Mouse (Mus musculus): ENCODE results near the gene Rmdn2. TPM values are rescaled to one million over a fixed set of nuclear protein-coding genes. Genes with fewer than 3 reads are reported as not detected.

The Rmdn2 gene
- polyA plus RNA-seq (2015; fragmentation: Nextera tagmentation; extraction: Ambion mirVana): 9.0 and 9.4 TPM in 2 replicates

DNA sequence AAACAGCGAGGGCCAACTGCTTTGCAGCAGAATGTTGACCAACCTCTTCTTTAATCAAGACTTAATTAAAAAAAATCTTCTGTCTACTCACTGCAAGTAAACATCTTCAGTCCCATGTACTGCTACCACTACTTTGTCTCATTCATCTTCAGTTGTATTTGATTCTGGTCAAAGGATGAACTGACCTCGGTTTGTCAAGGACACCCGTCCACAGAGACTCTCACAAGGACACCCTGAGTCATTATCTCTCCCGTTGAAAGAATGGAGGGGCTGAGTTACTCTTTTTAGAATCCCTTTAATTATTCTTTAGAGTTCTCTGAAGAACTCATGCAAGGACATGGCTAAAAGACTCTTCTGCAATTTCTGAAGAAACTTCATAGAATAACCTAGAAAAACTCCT lies at the start of gene Rmdn2:
Gene Rmdn2 (plus strand): TSS at position 319 of the 400 bp plus-strand sequence.
- ATAC-seq (ENCODE audit: insufficient number of reproducible peaks, low FRiP score, low TSS enrichment, low read depth): no peak
- WGBS: 83% methylated on average over 4 of the region's 4 CpGs
- Histone ChIP-seq H3K4me2 (replicated peaks) (no peak within 1 kb of the TSS), H3K9ac (no peak within 1 kb of the TSS), H3K4me1 (no peaks in the 10 kb centered on the region; the same call in 1 of the 2 replicates), H3K4me3 (replicated peaks) (no peak within 1 kb of the TSS), H3K9me3 (replicated peaks) (no peaks in the 10 kb centered on the region), H3K27me3 (no peaks in the 10 kb centered on the region), H3K36me3 (no peaks in the 10 kb centered on the region), H3K27ac (replicated peaks) (no peak within 1 kb of the TSS)

DNA sequence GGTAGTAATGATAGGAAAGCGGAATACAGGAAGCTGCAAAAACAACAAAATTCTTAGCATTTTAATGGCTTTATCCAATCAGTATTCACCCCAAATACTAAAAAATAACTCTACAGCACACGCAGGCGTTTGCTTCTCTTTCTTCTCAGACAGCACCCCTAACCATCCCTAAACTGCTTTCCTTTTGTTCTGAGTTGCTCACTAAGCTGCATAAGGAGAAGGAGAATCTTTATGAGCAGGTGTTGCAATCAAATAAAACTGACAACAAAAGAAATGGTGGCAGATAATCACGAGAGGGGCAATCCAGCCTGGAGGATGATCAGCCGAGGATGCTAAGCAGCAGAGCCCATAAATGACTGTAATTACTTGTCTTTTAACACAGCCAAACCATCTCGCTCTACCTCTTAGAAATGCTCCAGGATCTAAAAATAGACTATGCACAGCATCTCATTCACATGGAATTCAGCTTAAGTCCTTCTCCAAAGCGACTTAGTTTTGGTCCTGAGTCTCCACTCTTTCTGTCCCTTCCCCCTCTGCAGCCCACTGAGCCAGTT lies 48.5 kb upstream of the Rmdn2 start:
- peaks cover 25% of the 10 kb centered on the region for H3K4me1 ChIP-seq
- 52% methylated on average over 7 of the region's 7 CpGs for WGBS
- H3K9ac ChIP-seq: no peak overlapping the region
- H3K9me3 ChIP-seq (replicated peaks): peaks cover 12% of the 10 kb centered on the region
- no peak overlapping the region for H3K27ac ChIP-seq (replicated peaks)
- H3K4me2 ChIP-seq (replicated peaks): no peak overlapping the region
- no peak for ATAC-seq (ENCODE audit: insufficient number of reproducible peaks, low FRiP score, low TSS enrichment, low read depth)
- H3K36me3 ChIP-seq: no peaks in the 10 kb centered on the region
- no peak overlapping the region for H3K4me3 ChIP-seq (replicated peaks)
- no peaks in the 10 kb centered on the region for H3K27me3 ChIP-seq

DNA sequence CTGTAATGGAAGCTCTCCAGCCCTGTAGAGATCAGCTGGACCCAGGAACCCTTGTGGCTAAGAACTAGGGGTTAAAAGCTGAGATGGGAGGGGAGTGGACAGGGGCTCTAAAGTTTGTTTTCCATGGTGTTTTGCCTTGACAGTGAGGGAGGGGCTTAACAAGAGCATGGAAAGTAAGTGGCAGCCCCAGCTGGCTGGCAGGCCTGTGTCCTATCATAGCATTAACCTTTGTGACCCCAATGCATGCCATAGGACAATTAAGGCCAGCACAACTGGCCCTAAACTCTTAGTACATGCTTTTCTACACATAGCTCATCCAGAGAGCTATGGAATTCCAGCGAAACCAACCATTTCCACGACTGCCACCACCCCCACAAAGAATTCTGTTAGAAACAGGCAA lies 47.9 kb upstream of the Rmdn2 start:
- Histone ChIP-seq H3K9ac (no peak overlapping the region), H3K9me3 (replicated peaks) (peaks cover 12% of the 10 kb centered on the region), H3K27me3 (no peaks in the 10 kb centered on the region), H3K4me3 (replicated peaks) (no peak overlapping the region), H3K4me1 (peaks cover 25% of the 10 kb centered on the region), H3K27ac (replicated peaks) (no peak overlapping the region), H3K36me3 (no peaks in the 10 kb centered on the region), H3K4me2 (replicated peaks) (no peak overlapping the region)
- WGBS: 32% methylated on average over 2 of the region's 2 CpGs
- no peak for ATAC-seq (ENCODE audit: insufficient number of reproducible peaks, low FRiP score, low TSS enrichment, low read depth)

DNA sequence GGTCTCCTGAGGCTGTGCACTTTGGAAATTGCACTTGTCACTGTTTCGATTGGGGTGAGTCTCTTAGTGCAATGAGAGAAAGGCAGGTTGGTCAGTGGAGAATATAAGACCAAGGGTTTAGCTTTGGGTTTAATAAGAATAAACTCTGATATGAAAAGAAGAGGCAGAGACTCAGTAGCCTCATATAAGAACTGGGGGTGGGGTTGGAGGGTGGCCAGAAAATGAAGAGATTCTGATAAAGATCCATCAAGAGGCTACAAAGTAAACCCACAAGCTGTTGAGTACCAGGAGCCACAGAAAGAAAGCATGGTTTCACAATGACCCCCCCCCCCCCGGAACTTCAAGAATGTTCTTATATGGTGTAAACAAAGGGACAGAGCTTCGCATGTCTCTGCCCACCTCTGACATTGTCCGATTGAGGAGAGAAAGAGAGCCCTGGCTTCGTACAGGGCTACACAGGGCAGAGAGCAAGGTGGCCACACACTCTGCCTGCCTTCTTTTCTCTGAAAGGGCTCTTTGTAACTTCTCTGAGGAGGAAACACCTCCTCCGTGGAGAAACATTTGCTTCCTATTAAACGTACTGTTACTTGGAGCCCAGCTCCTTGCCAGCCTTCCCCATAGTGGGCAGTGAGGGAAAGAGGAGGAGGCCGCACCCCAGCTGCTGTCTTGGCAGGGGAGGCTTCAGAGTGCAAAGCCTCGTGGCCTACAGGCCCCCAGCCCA lies 46.3 kb upstream of the Rmdn2 start:
- H3K27me3 ChIP-seq: no peaks in the 10 kb centered on the region
- peaks cover 3% of the 10 kb centered on the region for H3K9me3 ChIP-seq (replicated peaks)
- H3K4me1 ChIP-seq: peaks cover 25% of the 10 kb centered on the region
- H3K9ac ChIP-seq: no peak overlapping the region
- no peak overlapping the region for H3K4me2 ChIP-seq (replicated peaks)
- H3K27ac ChIP-seq (replicated peaks): peak overlapping the region; percentile 61
- H3K4me3 ChIP-seq (replicated peaks): no peak overlapping the region
- H3K36me3 ChIP-seq: no peaks in the 10 kb centered on the region
- peak; percentile 70; the same call in 1 of the 2 replicates for ATAC-seq (ENCODE audit: insufficient number of reproducible peaks, low FRiP score, low TSS enrichment, low read depth)
- 29% methylated on average over 9 of the region's 9 CpGs for WGBS

DNA sequence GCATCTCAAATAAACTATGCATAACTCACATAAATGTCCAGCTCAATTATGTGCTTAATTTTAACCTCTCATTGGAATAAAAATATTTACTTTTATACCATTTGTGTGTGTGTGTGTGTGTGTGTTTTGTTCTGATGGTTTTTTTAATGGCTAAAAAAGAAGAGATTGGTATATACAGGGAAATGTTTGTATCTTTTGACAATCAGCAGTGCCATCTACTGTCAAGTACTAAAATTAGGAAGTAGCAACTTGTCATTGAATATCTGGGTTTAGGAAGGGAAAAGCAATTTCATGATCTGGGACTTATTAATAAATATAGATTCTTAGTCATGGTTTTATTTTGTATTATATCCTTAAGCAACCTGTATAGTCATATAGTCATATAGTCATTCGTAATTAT lies 43.3 kb upstream of the Rmdn2 start:
- Histone ChIP-seq H3K9ac (no peak overlapping the region), H3K4me1 (peaks cover 22% of the 10 kb centered on the region), H3K4me3 (replicated peaks) (no peak overlapping the region), H3K4me2 (replicated peaks) (no peak overlapping the region), H3K27ac (replicated peaks) (no peak overlapping the region), H3K27me3 (no peaks in the 10 kb centered on the region), H3K9me3 (replicated peaks) (no peaks in the 10 kb centered on the region), H3K36me3 (no peaks in the 10 kb centered on the region)
- WGBS: 62% methylated on average over 1 of the region's 1 CpGs
- ATAC-seq (ENCODE audit: insufficient number of reproducible peaks, low FRiP score, low TSS enrichment, low read depth): no peak

DNA sequence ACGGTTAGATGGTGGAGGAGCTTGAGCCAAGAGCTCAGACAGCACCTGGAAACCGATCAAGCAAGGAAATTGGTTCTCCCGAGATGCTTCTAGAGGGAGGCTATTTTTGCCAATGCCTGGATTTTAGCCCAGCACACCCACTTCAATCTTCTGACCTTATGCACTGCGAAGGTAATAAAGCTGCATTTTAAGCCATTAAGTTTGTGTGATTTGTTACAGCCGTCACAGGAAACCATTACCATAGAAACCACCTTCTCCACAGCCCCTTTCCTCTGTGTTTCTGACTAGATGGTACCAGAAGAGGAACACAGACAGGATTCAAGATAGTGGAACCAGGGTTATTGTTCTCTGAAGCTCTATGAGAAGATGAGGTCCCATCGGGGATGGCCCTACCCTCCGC lies 33.3 kb upstream of the Rmdn2 start:
- Histone ChIP-seq H3K9ac (no peak overlapping the region), H3K27ac (replicated peaks) (no peak overlapping the region), H3K4me3 (replicated peaks) (no peak overlapping the region), H3K4me1 (0 out of 2 replicates have a peak, but pooled peaks cover 4% of the 10 kb centered on the region), H3K9me3 (replicated peaks) (no peaks in the 10 kb centered on the region), H3K4me2 (replicated peaks) (no peak overlapping the region), H3K27me3 (no peaks in the 10 kb centered on the region), H3K36me3 (no peaks in the 10 kb centered on the region)
- no peak for ATAC-seq (ENCODE audit: insufficient number of reproducible peaks, low FRiP score, low TSS enrichment, low read depth)
- WGBS: 70% methylated on average over 7 of the region's 7 CpGs

DNA sequence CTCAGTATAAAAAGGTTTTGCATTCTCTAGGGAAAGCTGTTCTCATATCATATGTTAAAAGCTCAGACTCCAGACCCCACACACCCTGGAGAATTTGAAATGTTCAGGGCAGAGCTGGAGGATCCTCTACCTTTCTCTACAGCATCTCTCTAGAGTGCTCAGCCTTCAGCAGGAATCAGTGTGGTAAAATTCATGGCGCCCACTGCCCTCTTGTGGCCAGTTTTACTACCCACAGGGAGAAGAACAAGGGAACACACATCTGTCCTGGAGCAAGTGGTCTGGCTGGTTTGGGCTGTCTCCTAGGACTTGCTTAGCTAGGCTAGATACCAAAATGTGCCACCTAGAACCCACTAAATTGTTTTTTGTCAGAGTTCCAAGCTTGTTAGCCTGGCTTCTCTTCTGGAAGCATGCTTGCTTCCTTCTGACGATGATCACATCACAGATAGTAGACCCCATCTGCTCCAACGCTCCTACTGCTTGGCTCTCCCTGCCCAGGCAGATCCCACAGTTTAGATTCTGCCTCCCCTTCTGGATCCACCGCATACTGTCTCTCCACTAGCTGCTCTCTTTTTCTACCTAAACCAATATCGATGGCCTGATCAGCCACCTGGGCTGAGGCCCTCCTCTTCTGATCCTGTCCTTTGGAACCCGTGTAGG lies 31.3 kb upstream of the Rmdn2 start:
- Histone ChIP-seq H3K9ac (no peak overlapping the region), H3K4me1 (0 out of 2 replicates have a peak, but pooled peaks cover under 1% of the 10 kb centered on the region), H3K9me3 (replicated peaks) (no peaks in the 10 kb centered on the region), H3K36me3 (no peaks in the 10 kb centered on the region), H3K4me3 (replicated peaks) (no peak overlapping the region), H3K27me3 (no peaks in the 10 kb centered on the region), H3K27ac (replicated peaks) (no peak overlapping the region), H3K4me2 (replicated peaks) (no peak overlapping the region)
- WGBS: 61% methylated on average over 6 of the region's 6 CpGs
- 0 out of 2 replicates have a peak, but pooled peaks have one; percentile 46 for ATAC-seq (ENCODE audit: insufficient number of reproducible peaks, low FRiP score, low TSS enrichment, low read depth)

DNA sequence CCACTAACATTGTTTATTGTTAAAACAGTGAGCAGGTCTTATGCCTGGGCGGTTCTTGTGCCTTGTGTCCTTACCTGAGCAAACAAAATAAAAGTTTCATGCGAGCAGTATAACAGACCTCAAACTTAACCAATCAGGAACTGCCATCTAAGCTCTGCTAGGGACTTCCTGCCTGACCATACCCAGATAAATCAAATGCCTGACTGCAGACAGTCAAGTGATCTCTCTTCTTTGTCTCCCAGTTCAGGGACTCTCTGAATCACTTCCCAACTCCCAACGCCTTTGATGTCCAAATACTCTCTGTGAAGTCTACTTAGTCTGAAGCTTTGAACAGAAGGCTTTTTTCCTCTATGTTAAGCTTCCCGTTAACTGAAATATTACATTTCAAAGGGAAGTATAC lies 28.2 kb upstream of the Rmdn2 start:
- H3K27me3 ChIP-seq: no peaks in the 10 kb centered on the region
- ATAC-seq (ENCODE audit: insufficient number of reproducible peaks, low FRiP score, low TSS enrichment, low read depth): no peak
- H3K4me2 ChIP-seq (replicated peaks): no peak overlapping the region
- H3K36me3 ChIP-seq: no peaks in the 10 kb centered on the region
- no peak overlapping the region for H3K9ac ChIP-seq
- H3K4me1 ChIP-seq: no peaks in the 10 kb centered on the region
- H3K9me3 ChIP-seq (replicated peaks): no peaks in the 10 kb centered on the region
- no peak overlapping the region for H3K4me3 ChIP-seq (replicated peaks)
- 55% methylated on average over 4 of the region's 4 CpGs for WGBS
- H3K27ac ChIP-seq (replicated peaks): no peak overlapping the region

DNA sequence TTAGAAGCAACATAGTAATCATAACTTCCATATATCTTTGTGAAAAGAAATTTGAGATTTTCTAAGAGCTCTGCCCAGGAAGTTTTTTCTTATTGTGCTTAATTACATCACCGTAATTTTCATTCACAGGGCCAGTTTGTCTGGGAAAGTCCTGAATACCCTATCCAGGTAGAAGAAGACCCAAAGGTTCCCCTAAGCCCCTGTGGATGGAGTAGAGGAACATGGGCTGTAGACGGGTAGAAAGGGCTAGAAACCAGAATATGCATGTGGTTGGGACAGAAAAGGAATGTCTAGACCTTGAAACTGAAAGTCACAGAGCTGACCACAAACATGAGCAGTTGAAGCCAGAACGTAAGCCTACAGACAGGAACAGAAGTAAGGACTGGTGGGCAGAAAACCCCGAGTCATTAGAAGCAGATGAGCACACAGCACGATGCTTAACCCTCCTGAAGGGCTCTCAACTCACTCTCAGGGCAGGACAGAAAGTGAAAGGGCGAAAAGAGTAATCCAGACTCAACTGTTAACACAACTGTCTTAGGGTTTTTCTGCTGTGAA lies 27.3 kb upstream of the Rmdn2 start:
- H3K36me3 ChIP-seq: no peaks in the 10 kb centered on the region
- no peak overlapping the region for H3K4me3 ChIP-seq (replicated peaks)
- ATAC-seq (ENCODE audit: insufficient number of reproducible peaks, low FRiP score, low TSS enrichment, low read depth): no peak
- no peaks in the 10 kb centered on the region for H3K27me3 ChIP-seq
- WGBS: 57% methylated on average over 6 of the region's 6 CpGs
- no peak overlapping the region for H3K4me2 ChIP-seq (replicated peaks)
- no peak overlapping the region for H3K27ac ChIP-seq (replicated peaks)
- H3K4me1 ChIP-seq: no peaks in the 10 kb centered on the region
- no peak overlapping the region for H3K9ac ChIP-seq
- no peaks in the 10 kb centered on the region for H3K9me3 ChIP-seq (replicated peaks)

DNA sequence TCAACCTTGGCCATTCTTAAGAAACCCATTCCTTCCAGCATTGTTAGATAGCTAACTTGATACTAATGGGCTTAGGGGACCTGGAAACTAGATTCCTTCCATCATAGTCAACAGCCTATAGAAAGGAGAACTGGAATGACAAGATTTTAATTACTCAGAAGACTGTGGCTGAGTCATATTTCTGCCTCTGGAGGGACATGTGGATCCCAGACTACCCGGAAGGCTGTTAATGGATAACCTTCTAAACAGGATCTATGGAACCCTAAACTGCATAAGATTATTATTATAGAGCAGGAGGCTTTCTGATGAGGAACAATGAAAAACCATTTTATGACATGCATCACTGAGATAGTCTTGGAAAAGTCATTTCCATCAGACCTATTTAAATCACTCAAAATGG lies 21.8 kb upstream of the Rmdn2 start:
- Histone ChIP-seq H3K4me1 (no peaks in the 10 kb centered on the region), H3K4me2 (replicated peaks) (no peak overlapping the region), H3K9ac (no peak overlapping the region), H3K9me3 (replicated peaks) (no peaks in the 10 kb centered on the region), H3K27ac (replicated peaks) (no peak overlapping the region), H3K4me3 (replicated peaks) (no peak overlapping the region), H3K27me3 (no peaks in the 10 kb centered on the region), H3K36me3 (no peaks in the 10 kb centered on the region)
- no peak for ATAC-seq (ENCODE audit: insufficient number of reproducible peaks, low FRiP score, low TSS enrichment, low read depth)
- WGBS: 63% methylated on average over 1 of the region's 1 CpGs

DNA sequence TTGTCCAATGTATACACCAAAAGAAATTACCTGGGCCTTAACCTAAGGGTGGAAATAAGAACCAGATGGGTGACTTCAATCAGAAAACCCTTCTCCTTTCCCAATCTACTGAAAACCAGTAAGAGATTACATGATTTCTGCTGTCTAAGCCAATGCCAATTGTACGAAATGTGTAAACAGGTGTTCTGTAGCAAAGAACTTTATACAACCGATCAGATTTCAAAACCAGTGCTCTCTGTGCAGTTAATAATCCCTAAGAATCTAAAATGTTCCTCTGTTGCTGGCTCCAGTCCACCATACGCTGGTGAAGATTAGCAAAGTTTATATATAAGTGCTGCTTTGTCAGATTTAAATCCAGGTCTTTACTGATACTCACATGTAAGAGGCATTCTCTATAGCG lies 15.7 kb upstream of the Rmdn2 start:
- no peak overlapping the region for H3K4me2 ChIP-seq (replicated peaks)
- H3K4me1 ChIP-seq: no peaks in the 10 kb centered on the region
- H3K9ac ChIP-seq: no peak overlapping the region
- no peaks in the 10 kb centered on the region for H3K27me3 ChIP-seq
- no peak overlapping the region for H3K4me3 ChIP-seq (replicated peaks)
- no peak overlapping the region for H3K27ac ChIP-seq (replicated peaks)
- no peak for ATAC-seq (ENCODE audit: insufficient number of reproducible peaks, low FRiP score, low TSS enrichment, low read depth)
- WGBS: 50% methylated on average over 4 of the region's 4 CpGs
- H3K9me3 ChIP-seq (replicated peaks): no peaks in the 10 kb centered on the region
- H3K36me3 ChIP-seq: no peaks in the 10 kb centered on the region

Measured in embryonic facial prominence, embryonic 15.5 days (tissue).